Mouse (Mus musculus): ENCODE data around the gene Zfp60. TPM values are rescaled to one million over a fixed set of nuclear protein-coding genes. Genes with fewer than 3 reads are reported as not detected.

Zfp60 gene
- polyA plus RNA-seq, 1 experiment from 2014 or later = 37.5 TPM

DNA sequence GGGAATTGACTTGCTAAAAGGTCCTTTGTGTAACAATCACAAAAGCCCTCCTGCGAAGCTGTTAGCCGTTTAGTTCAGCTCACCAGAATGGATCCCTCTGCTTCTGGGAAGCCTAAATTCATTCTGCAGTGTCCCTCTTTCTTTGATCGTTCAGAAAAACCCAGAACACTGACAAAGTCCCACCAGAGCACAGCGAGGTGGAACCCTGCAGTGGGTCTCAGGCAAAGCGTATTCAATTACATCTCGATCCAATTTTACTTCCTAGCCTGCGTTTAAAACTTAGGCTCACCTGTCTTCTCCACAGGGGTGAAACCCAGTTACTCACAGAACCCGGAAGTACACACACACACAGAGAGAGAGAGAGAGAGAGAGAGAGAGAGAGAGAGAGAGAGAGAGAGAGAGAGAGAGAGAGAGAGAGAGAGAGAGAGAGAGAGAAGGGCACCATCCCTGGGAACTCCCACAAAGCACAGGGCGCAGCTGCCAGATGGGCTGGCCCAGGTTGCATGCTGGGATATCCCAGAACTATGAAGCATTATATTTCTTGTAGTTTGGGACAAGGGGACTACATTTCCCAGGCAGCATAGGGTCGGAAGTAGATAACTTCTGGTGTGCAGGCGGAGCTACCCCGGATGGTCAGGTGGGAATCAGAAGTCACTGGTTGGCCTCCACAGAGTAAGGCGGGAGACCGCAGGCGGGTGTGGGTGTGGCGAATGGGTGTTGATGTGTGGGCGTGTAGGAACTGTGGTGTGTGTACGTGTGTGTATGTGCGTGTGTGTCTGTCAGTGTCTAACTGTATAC, 42.2 kb upstream of the Zfp60 start, which contains the start of gene Zfp607b:
Zfp607b (plus strand) TSS at position 526 of the 798 bp plus-strand sequence.
- peak within 1 kb of the TSS; percentile 19; the same call in 1 of the 2 replicates for H3K27ac ChIP-seq (ENCODE audit: low read depth)
- WGBS = under 1% methylated on average over 19 of the region's 19 CpGs
- no peak for TF ChIP-seq CTCF (IDR thresholded peaks at IDR 0.05; ENCODE audit: low read depth)

DNA sequence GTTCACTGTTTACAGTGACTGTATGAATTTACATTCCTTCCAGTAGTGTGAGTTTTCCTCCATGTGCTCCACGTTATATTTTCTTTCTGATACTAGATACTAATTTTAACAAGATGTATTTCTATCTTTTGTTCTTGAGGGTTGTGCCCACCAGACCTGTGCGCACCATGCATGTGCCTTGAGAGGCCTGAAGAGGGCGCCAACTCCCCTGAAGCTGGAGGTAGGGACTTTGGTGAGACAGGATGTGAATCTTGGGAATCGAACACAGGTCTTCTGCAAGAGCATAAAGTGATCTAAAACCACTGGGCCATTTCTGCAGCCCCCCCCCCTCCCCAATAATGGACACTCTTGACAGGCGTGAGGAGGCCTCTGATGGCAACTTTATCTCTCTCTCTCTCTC, 40.1 kb upstream of the Zfp60 start:
- H3K27me3 ChIP-seq (ENCODE audit: insufficient read depth, low read length) = no peaks in the 10 kb centered on the region
- H3K4me2 ChIP-seq = no peak overlapping the region
- ATAC-seq (ENCODE audit: insufficient read depth) (no peak), DNase-seq (peak; percentile 61)
- H3K36me3 ChIP-seq (ENCODE audit: insufficient read depth) = no peaks in the 10 kb centered on the region
- no peak overlapping the region for H3K4me3 ChIP-seq (ENCODE audit: low read depth, low read length)
- no peak overlapping the region for H3K9ac ChIP-seq
- 36% methylated on average over 5 of the region's 5 CpGs for WGBS
- no peaks in the 10 kb centered on the region for H3K9me3 ChIP-seq (ENCODE audit: low read depth, low read length)
- H3K4me1 ChIP-seq (ENCODE audit: insufficient read depth) = no peaks in the 10 kb centered on the region
- peak; percentile 71 for TF ChIP-seq CTCF (IDR thresholded peaks at IDR 0.05; ENCODE audit: low read depth)
- no peak overlapping the region for H3K27ac ChIP-seq (ENCODE audit: low read depth)

More for the DNA sequence above, 42.2 kb upstream of the Zfp60 start, which contains the start of gene Zfp607b:
- ATAC-seq (ENCODE audit: insufficient read depth) = peak; percentile 99
- H3K4me1 ChIP-seq (ENCODE audit: insufficient read depth) = no peaks in the 10 kb centered on the region
- peak within 1 kb of the TSS; percentile 65 for H3K4me2 ChIP-seq
- H3K9me3 ChIP-seq (ENCODE audit: low read depth, low read length) = no peaks in the 10 kb centered on the region
- no peaks in the 10 kb centered on the region for H3K27me3 ChIP-seq (ENCODE audit: insufficient read depth, low read length)
- peak within 1 kb of the TSS; percentile 36 for H3K4me3 ChIP-seq (ENCODE audit: low read depth, low read length)
- no peaks in the 10 kb centered on the region for H3K36me3 ChIP-seq (ENCODE audit: insufficient read depth)
- peak; percentile 96 for DNase-seq
- peak within 1 kb of the TSS; percentile 51 for H3K9ac ChIP-seq

DNA sequence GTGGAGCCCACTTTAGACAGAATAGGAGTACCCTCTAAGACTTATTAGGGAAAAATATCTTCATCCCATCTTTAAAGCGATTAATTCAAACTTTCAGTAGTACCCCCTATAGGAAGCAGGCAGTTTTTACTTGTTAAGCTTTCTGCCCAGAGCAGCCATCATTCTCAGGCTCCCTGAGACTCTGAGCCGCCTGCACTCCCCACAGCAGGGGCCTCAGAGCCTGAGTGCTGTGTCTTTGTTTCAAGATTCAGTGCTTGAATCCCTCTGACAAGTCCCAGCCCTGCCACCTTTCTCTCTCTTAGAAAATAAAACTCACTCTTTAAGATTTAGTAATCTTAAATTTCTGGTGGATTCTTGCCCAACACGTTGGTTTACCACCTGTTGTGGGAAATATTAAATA, 34.5 kb upstream of the Zfp60 start:
- WGBS = 40% methylated on average over 3 of the region's 3 CpGs

DNA sequence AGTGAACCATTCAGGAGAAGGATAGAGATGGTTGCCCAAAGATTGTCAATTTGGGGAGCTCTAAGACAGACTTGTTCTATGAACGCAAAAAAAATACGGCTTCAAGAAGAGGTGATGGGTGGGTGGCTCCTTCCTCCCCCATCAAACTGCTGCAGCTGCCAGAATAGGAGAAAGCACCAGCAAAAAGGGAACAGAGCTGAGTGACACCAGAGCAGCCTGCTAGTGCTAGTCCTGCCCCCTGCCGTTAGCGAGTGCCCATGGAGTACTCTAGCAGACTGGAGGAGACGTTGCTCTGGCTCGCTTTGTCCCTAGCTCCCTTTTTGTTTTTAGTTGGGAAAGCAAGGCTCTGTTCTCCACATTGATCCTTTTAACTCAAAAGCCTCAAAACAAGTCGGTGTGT, 20.8 kb upstream of the Zfp60 start:
- DNase-seq = no peak
- 82% methylated on average over 7 of the region's 7 CpGs for WGBS
- Histone ChIP-seq H3K9me3 (ENCODE audit: low read depth, low read length) (no peaks in the 10 kb centered on the region; the same call in 1 of the 2 replicates), H3K27me3 (ENCODE audit: insufficient read depth, low read length) (no peaks in the 10 kb centered on the region), H3K27ac (ENCODE audit: low read depth) (no peak overlapping the region), H3K4me3 (ENCODE audit: low read depth, low read length) (no peak overlapping the region), H3K4me2 (no peak overlapping the region), H3K36me3 (ENCODE audit: insufficient read depth) (no peaks in the 10 kb centered on the region), H3K4me1 (ENCODE audit: insufficient read depth) (no peaks in the 10 kb centered on the region), H3K9ac (no peak overlapping the region)
- TF ChIP-seq CTCF (IDR thresholded peaks at IDR 0.05; ENCODE audit: low read depth) = no peak
- ATAC-seq (ENCODE audit: insufficient read depth) = no peak

More for the DNA sequence above, 34.5 kb upstream of the Zfp60 start:
- H3K27me3 ChIP-seq (ENCODE audit: insufficient read depth, low read length) = no peaks in the 10 kb centered on the region
- no peaks in the 10 kb centered on the region for H3K4me1 ChIP-seq (ENCODE audit: insufficient read depth)
- no peak overlapping the region for H3K9ac ChIP-seq
- H3K4me3 ChIP-seq (ENCODE audit: low read depth, low read length) = no peak overlapping the region
- ATAC-seq (ENCODE audit: insufficient read depth) (no peak), DNase-seq (no peak)
- no peak overlapping the region for H3K27ac ChIP-seq (ENCODE audit: low read depth)
- no peaks in the 10 kb centered on the region for H3K36me3 ChIP-seq (ENCODE audit: insufficient read depth)
- H3K9me3 ChIP-seq (ENCODE audit: low read depth, low read length) = no peaks in the 10 kb centered on the region
- no peak overlapping the region for H3K4me2 ChIP-seq
- TF ChIP-seq CTCF (IDR thresholded peaks at IDR 0.05; ENCODE audit: low read depth) = no peak

DNA sequence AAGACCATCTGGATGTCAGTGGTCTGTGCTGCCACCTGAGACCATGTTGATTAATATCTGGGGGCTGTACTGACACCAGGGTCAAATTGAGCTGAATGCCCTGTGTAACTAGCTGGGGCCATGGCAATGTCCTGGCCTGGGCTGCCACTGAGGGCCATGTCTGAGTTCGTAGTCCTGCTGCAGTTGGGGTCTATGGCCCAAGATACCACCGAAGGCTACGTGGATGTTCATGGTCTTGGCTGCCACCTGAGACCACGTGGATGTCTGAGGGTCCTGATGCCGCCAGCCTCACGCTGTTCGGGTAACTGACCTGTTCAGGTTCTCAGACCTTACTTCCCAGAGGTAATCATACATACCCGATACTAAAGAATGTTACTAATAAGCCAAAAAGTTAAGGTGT, 9.2 kb upstream of the Zfp60 start:
- TF ChIP-seq CTCF (IDR thresholded peaks at IDR 0.05; ENCODE audit: low read depth) = no peak
- Histone ChIP-seq H3K4me3 (ENCODE audit: low read depth, low read length) (no peak overlapping the region), H3K9ac (no peak overlapping the region), H3K4me1 (ENCODE audit: insufficient read depth) (no peaks in the 10 kb centered on the region), H3K27me3 (ENCODE audit: insufficient read depth, low read length) (no peaks in the 10 kb centered on the region), H3K36me3 (ENCODE audit: insufficient read depth) (no peaks in the 10 kb centered on the region), H3K27ac (ENCODE audit: low read depth) (no peak overlapping the region), H3K4me2 (no peak overlapping the region), H3K9me3 (ENCODE audit: low read depth, low read length) (no peaks in the 10 kb centered on the region)
- ATAC-seq (ENCODE audit: insufficient read depth) (no peak), DNase-seq (no peak)
- 89% methylated on average over 8 of the region's 8 CpGs for WGBS

DNA sequence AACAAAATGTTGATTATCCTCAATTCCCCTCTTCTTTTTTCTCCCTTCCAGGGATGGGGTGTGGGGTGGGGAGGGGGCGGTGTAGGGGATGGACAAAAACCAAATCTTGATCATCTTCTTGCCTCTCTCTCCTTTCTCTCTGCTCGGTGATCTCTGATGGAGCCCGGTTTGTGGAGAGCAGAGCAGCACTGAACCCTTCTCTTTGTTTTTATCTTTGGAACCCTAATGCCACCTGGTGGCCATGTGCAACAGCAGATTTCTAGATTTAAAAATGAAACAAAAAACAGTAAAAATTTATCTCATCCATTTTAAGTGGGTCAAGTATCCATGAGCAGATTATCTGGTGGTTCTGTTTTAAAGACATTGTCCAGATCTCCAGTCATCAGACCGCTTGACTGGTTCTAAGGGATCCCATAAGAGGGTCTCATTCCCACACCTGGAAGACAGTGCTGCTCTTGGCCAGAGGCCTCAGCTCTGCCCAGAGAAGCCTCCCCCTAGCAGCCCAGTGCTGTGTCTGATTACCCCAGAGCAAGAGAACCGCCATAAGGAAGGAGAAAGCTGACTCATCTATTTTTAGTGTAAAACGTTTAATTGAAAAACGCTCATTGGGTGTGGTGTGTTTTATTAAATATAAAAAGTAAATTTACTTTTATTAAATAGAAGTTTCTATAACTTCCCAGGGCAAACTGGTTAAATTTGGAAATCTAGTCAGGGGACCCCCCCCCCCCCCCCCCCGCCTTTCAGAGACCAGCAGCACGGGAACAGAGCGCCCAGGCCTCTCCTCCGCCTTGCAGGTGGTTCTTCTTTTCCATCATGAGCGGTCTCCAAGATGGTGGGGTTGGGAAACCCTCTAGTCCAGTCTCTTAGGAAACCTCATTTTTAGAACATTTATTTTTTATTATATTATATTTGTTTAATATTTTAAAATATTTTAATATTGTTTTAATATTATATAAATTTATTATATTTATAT, 5.3 kb upstream of the Zfp60 start:
- Histone ChIP-seq H3K36me3 (ENCODE audit: insufficient read depth) (no peaks in the 10 kb centered on the region), H3K9ac (peak overlapping the region; percentile 5; the same call in 1 of the 2 replicates), H3K4me2 (no peak overlapping the region), H3K27ac (ENCODE audit: low read depth) (no peak overlapping the region), H3K4me1 (ENCODE audit: insufficient read depth) (no peaks in the 10 kb centered on the region), H3K9me3 (ENCODE audit: low read depth, low read length) (no peaks in the 10 kb centered on the region), H3K27me3 (ENCODE audit: insufficient read depth, low read length) (no peaks in the 10 kb centered on the region), H3K4me3 (ENCODE audit: low read depth, low read length) (no peak overlapping the region)
- 41% methylated on average over 12 of the region's 12 CpGs for WGBS
- DNase-seq (peak; percentile 83), ATAC-seq (ENCODE audit: insufficient read depth) (peak; percentile 68)
- TF ChIP-seq CTCF (IDR thresholded peaks at IDR 0.05; ENCODE audit: low read depth) = peak; percentile 65

Measured in lung, embryonic 14.5 days (tissue).